Mouse (Mus musculus) spleen, adult 12 weeks (tissue): ENCODE measurements around the gene Pla2g7.

Experiments used
- DNase-seq: peaks from one replicate; pipeline ENCODE4 v3.0.0; 2022; ENCODE audit warnings: low spot score

Gene Pla2g7

GRCm38 (mm10) chr17:43580456-43580855, 12.6 kb downstream of the Pla2g7 start:
- no peak for DNase-seq

GRCm38 (mm10) chr17:43581012-43581467, 13.1 kb downstream of the Pla2g7 start:
- no peak for DNase-seq

GRCm38 (mm10) chr17:43584771-43585170, 16.9 kb downstream of the Pla2g7 start:
- no peak for DNase-seq

GRCm38 (mm10) chr17:43587278-43587677, 19.4 kb downstream of the Pla2g7 start:
- no peak for DNase-seq

GRCm38 (mm10) chr17:43589750-43590149, 21.9 kb downstream of the Pla2g7 start:
- DNase-seq: no peak

GRCm38 (mm10) chr17:43590531-43590930, 22.6 kb downstream of the Pla2g7 start:
- no peak for DNase-seq

- no peak for DNase-seq
These were observed 24.7 kb downstream of the Pla2g7 start for GRCm38 (mm10) chr17:43592296-43593291.

- DNase-seq: no peak
These were observed 29.8 kb downstream of the Pla2g7 start for GRCm38 (mm10) chr17:43597742-43598141.

- no peak for DNase-seq
These were observed 30.8 kb downstream of the Pla2g7 start for GRCm38 (mm10) chr17:43598706-43599105.

GRCm38 (mm10) chr17:43606704-43607103, 38.8 kb downstream of the Pla2g7 start:
- DNase-seq: peak; percentile 44

GRCm38 (mm10) chr17:43611586-43611985, 43.7 kb downstream of the Pla2g7 start:
- peak; percentile 11 for DNase-seq

GRCm38 (mm10) chr17:43612221-43612620, 44.3 kb downstream of the Pla2g7 start:
- no peak for DNase-seq

GRCm38 (mm10) chr17:43619156-43619555, 51.3 kb downstream of the Pla2g7 start:
- DNase-seq: no peak

GRCm38 (mm10) chr17:43622076-43622475, 54.2 kb downstream of the Pla2g7 start:
- no peak for DNase-seq

- DNase-seq: no peak
These were observed 60.3 kb downstream of the Pla2g7 start for GRCm38 (mm10) chr17:43628246-43628645.

GRCm38 (mm10) chr17:43629026-43629495, 61.2 kb downstream of the Pla2g7 start:
- no peak for DNase-seq

- no peak for DNase-seq
These were observed 61.9 kb downstream of the Pla2g7 start, which contains the start of gene Tdrd6 for GRCm38 (mm10) chr17:43629496-43630426. Gene Tdrd6 (minus strand): TSS chr17:43630299.

GRCm38 (mm10) chr17:43630427-43630760, 62.5 kb downstream of the Pla2g7 start:
- DNase-seq: no peak

- DNase-seq: no peak
These were observed 69.2 kb downstream of the Pla2g7 start for GRCm38 (mm10) chr17:43637146-43637545.

GRCm38 (mm10) chr17:43640825-43641224, 72.9 kb downstream of the Pla2g7 start:
- DNase-seq: no peak

GRCm38 (mm10) chr17:43643191-43643590, 75.3 kb downstream of the Pla2g7 start:
- DNase-seq: no peak

GRCm38 (mm10) chr17:43644375-43644774, 76.5 kb downstream of the Pla2g7 start:
- no peak for DNase-seq
